Comparison of ENCODE assay signal across 7 mouse cellular contexts in genomic region chr10:40883644-40884278, GRCm38 (mm10). TPM values are rescaled to one million over a fixed set of nuclear protein-coding genes. Genes with fewer than 3 reads are reported as not detected.
A peak's percentile ranks its signal among the peaks of the same experiment; 100 is the strongest.
DNase-seq lines count a peak whose midpoint lies in the region; ATAC-seq lines count a peak whose summit lies in the region.

No protein-coding gene starts in this region.

- peak overlapping the region; percentile 84 for H3K9ac ChIP-seq in heart, embryonic 16.5 days (ENCODE audit: low read length)

- peak overlapping the region; percentile 92 for H3K4me2 ChIP-seq in heart, embryonic 16.5 days (ENCODE audit: low read depth, low read length)

- H3K79me2 ChIP-seq in macrophage (ENCODE audit: inconsistent target): peaks cover 42% of the 10 kb centered on the region

- H3K4me3 ChIP-seq in embryonic facial prominence, embryonic 10.5 days: peak overlapping the region; percentile 93
- peak overlapping the region; percentile 74 for H3K4me3 ChIP-seq in heart, embryonic 16.5 days (ENCODE audit: low read length)
- peak overlapping the region; percentile 100 for H3K4me3 ChIP-seq in macrophage (ENCODE audit: inconsistent target)

- H3K4me1 ChIP-seq in embryonic facial prominence, embryonic 10.5 days: peaks cover 23% of the 10 kb centered on the region
- peaks cover 25% of the 10 kb centered on the region for H3K4me1 ChIP-seq in heart, embryonic 16.5 days (ENCODE audit: control insufficient read depth, insufficient read depth, low read length)

- under 1% methylated on average over 87 of the region's 87 CpGs for WGBS in embryonic facial prominence, embryonic 10.5 days
- WGBS in heart, embryonic 16.5 days: under 1% methylated on average over 78 of the region's 87 CpGs
- under 1% methylated on average over 69 of the region's 87 CpGs for WGBS in macrophage (ENCODE audit: missing documents)

- peak; percentile 82 for ATAC-seq in heart, embryonic 16.5 days (replicated peaks; ENCODE audit: extremely low read depth, insufficient read depth, low FRiP score)

- peak overlapping the region; percentile 99 for H3K27ac ChIP-seq in embryonic facial prominence, embryonic 10.5 days (replicated peaks)
- peak overlapping the region; percentile 88 for H3K27ac ChIP-seq in heart, embryonic 16.5 days (ENCODE audit: low read length)
- no peak overlapping the region for H3K27ac ChIP-seq in macrophage

- DNase-seq in retina, embryonic 14.5 days (ENCODE audit: low spot score): peak; percentile 87
- no peak for DNase-seq in retina, postnatal 1 day
- DNase-seq in embryonic facial prominence, embryonic 10.5 days (ENCODE audit: low spot score): peak; percentile 65
- DNase-seq in right cerebral cortex, postnatal 36 days (ENCODE audit: low spot score in 2 of 2): no peak
- DNase-seq in layer of hippocampus, postnatal 36 days: no peak

- peaks cover 15% of the 10 kb centered on the region for H3K36me3 ChIP-seq in embryonic facial prominence, embryonic 10.5 days (replicated peaks)
- H3K36me3 ChIP-seq in heart, embryonic 16.5 days (ENCODE audit: control insufficient read depth, insufficient read depth): no peaks in the 10 kb centered on the region; the same call in 1 of the 2 replicates
- H3K36me3 ChIP-seq in macrophage (ENCODE audit: inconsistent target): no peaks in the 10 kb centered on the region

- no peaks in the 10 kb centered on the region for H3K9me3 ChIP-seq in embryonic facial prominence, embryonic 10.5 days
- H3K9me3 ChIP-seq in heart, embryonic 16.5 days (replicated peaks; ENCODE audit: control insufficient read depth, low read length): no peaks in the 10 kb centered on the region

- H3K27me3 ChIP-seq in embryonic facial prominence, embryonic 10.5 days (replicated peaks; ENCODE audit: low read depth, poor library complexity, severe bottlenecking): no peaks in the 10 kb centered on the region
- no peaks in the 10 kb centered on the region for H3K27me3 ChIP-seq in heart, embryonic 16.5 days (ENCODE audit: control insufficient read depth, insufficient read depth, low read length)

RNA-seq across cellular contexts. Expression of gene Wasf1, which starts 0.5 kb away (rescaled TPM):
- 45.9 and 50.1 TPM in 2 replicates for polyA plus RNA-seq in embryonic facial prominence, embryonic 10.5 days (2016; fragmentation: Nextera tagmentation; extraction: Ambion mirVana)
- polyA plus RNA-seq in heart, embryonic 16.5 days (2015; fragmentation: Nextera tagmentation; extraction: Ambion mirVana): 8.3 and 11.4 TPM in 2 replicates
- total RNA-seq in macrophage (2018; cell fraction: chromatin; rRNA removed): under 1 TPM in 1 of 26 experiments, not detected in 25; 0.60 TPM
- not detected for total RNA-seq in macrophage (2018; cell fraction: cytosol; rRNA removed)
- total RNA-seq in macrophage (2018; cell fraction: nucleus; rRNA removed): not detected
- not detected in 3 replicates for polyA plus RNA-seq in macrophage (2018)
- 100 to 1,000 TPM; 390 TPM for total RNA-seq in layer of hippocampus, postnatal 36 days (2021)

RNA-seq across cellular contexts. Expression of gene Cdc40, which starts 0.7 kb away (rescaled TPM):
- polyA plus RNA-seq in embryonic facial prominence, embryonic 10.5 days (2016; fragmentation: Nextera tagmentation; extraction: Ambion mirVana): 40.0 and 40.6 TPM in 2 replicates
- 25.8 and 26.7 TPM in 2 replicates for polyA plus RNA-seq in heart, embryonic 16.5 days (2015; fragmentation: Nextera tagmentation; extraction: Ambion mirVana)
- total RNA-seq in macrophage (2018; cell fraction: chromatin; rRNA removed): 10 to 100 TPM; 16.7 to 99.3 (median 68.5) TPM
- total RNA-seq in macrophage (2018; cell fraction: cytosol; rRNA removed): 10 to 100 TPM; 10.7 to 20.5 (median 16.8) TPM
- total RNA-seq in macrophage (2018; cell fraction: nucleus; rRNA removed): 10 to 100 TPM; 12.6 to 70.3 (median 37.5) TPM
- 15.2 to 17.8 TPM (median 16.7 TPM) in 3 replicates for polyA plus RNA-seq in macrophage (2018)
- 10 to 100 TPM; 57.2 to 60.0 TPM for total RNA-seq in layer of hippocampus, postnatal 36 days (2021)

Comparison
In these comparisons a context has a peak if more than half of its experiments do, and no peak if none do; other contexts are left out.
1. DNase-seq: peak in retina, embryonic 14.5 days (single experiment) and embryonic facial prominence, embryonic 10.5 days (single experiment); none in retina, postnatal 1 day (single experiment), right cerebral cortex, postnatal 36 days (0 of 2) and layer of hippocampus, postnatal 36 days (0 of 2).
2. Peak in every context shown above with its lines, with median percentiles within 50 percentile points of each other: H3K4me3 ChIP-seq.